Mouse (Mus musculus) ovary, adult 10 weeks (tissue): ENCODE data around the gene Rgmb. TPM values are rescaled to one million over a fixed set of nuclear protein-coding genes. Genes with fewer than 3 reads are reported as not detected.

Source experiments
- polyA plus RNA-seq: library from polyadenylated mRNA; stranded (reverse); fragments of 350-450 nt; fragmentation: Illumina TruSeq; extraction: RNeasy Lipid Tissue Mini Kit (QIAGEN cat#74804); gene quantifications from one replicate; pipeline ENCODE4 v1.2.3, GENCODE M21; 2014

The Rgmb gene
- polyA plus RNA-seq = 23.2 TPM

DNA sequence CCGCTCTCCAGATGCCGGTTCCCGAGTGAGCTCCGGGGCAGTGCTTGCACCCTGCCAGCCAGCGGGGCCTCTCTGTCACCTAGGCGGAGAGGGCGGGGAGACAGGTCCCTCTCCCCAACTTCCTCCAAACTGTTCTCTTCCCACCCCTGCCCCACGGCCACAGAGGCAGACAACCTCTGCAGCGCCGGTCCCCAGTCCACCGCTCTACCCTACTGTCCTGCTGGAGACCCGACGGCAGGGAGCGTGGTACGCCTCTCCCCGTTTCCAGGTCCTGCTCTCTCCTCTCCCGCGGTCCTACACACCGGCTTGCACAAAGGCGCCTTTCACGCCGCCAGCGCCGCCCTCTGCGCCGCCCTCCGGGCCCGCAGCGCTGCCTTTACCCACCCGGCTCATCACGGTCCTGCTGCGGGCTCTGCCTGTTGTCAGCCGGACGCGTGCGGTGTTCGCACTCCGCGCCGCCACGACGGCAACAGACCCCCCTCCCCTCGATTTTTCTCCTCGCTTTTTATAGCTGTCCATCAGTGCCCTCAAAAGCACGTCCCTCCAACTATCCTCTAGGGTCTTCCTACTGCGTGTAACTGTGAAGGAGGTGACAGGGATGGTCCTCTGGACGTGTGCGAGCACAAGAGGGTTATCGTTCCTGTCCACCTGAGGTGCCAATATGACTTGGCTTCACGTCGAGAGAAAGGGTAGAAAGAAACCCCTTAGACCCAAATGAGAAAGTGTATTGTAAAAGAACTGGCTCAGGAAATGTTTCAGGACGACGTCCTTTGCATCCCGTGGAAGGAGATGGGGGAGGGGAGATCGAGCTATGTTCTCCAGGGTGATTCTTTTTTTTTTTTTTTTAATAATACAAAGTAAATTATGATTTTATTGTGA is at the start of gene Rgmb:
Rgmb (minus strand) TSS at position 274 of the 879 bp plus-strand sequence.

Other genes starting within 250 kb of the Rgmb start
- 64.7 TPM for gene Chd1, start 126.1 kb downstream of the Rgmb start, polyA plus RNA-seq